Mouse (Mus musculus): ENCODE data around the gene Clcn6. TPM values are rescaled to one million over a fixed set of nuclear protein-coding genes. Genes with fewer than 3 reads are reported as not detected.

Gene Clcn6
- polyA plus RNA-seq, 1 experiment from 2014 or later: 19.1 TPM

DNA sequence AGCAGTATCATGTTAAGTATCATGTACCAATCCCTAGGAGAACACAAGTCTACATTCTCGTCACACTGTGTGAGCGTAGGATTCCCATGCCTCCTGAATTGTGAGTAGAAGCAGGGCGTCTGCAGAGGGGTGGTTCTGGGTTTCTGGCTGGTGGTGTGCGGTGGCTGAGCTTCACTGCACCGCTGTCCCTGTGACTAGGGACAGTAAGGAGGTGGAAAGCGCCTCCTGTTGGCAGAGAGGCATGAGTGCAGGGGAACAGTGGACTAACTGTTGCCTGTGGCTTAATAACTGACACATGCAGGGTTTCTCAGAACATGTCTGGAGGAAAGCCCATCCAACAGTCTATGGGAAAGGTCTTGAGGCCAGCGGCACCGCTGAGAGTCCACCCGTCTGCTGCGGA lies 23.2 kb downstream of the Clcn6 start:
- 79% methylated on average over 10 of the region's 10 CpGs for WGBS
- H3K36me3 ChIP-seq (ENCODE audit: control insufficient read depth, insufficient read depth, low read length): peaks cover 100% of the 10 kb centered on the region
- H3K27me3 ChIP-seq (replicated peaks; ENCODE audit: control insufficient read depth, insufficient read depth, low read length): no peaks in the 10 kb centered on the region
- H3K9me3 ChIP-seq (replicated peaks; ENCODE audit: control insufficient read depth, low read length): no peaks in the 10 kb centered on the region
- no peak overlapping the region for H3K27ac ChIP-seq (ENCODE audit: low read depth, low read length)
- H3K4me3 ChIP-seq (ENCODE audit: low read depth, low read length): no peak overlapping the region
- H3K9ac ChIP-seq (ENCODE audit: low read length): no peak overlapping the region
- no peaks in the 10 kb centered on the region for H3K4me1 ChIP-seq (ENCODE audit: control insufficient read depth, insufficient read depth, low read length)
- DNase-seq (ENCODE audit: low spot score) (no peak), ATAC-seq (no peak)
- H3K4me2 ChIP-seq (ENCODE audit: low read length): no peak overlapping the region

DNA sequence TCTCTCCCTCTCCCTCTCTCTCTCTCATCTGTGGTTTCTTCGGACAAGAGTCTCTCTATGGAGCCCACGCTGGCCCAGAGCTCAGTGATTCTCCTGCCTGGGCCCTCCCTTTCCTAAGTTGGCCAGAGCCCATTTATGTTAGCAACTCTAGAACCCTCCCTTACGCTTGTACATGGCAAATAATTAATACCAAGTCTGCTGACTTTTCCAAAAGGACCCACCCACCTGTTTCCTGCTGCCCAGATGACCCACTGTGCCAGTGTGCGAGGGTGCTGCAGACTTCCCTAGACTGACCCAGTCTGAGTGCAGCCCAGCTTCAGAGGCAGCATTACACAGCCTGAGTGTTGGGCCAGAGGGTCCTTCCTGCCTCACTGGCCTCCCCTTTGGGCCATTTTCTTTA lies 26.4 kb downstream of the Clcn6 start:
- WGBS: 84% methylated on average over 4 of the region's 4 CpGs
- H3K36me3 ChIP-seq (ENCODE audit: control insufficient read depth, insufficient read depth, low read length): peaks cover 100% of the 10 kb centered on the region
- ATAC-seq: no peak
- no peak overlapping the region for H3K9ac ChIP-seq (ENCODE audit: low read length)
- H3K4me2 ChIP-seq (ENCODE audit: low read length): no peak overlapping the region
- H3K27ac ChIP-seq (ENCODE audit: low read depth, low read length): no peak overlapping the region
- H3K9me3 ChIP-seq (replicated peaks; ENCODE audit: control insufficient read depth, low read length): no peaks in the 10 kb centered on the region
- no peaks in the 10 kb centered on the region for H3K27me3 ChIP-seq (replicated peaks; ENCODE audit: control insufficient read depth, insufficient read depth, low read length)
- H3K4me3 ChIP-seq (ENCODE audit: low read depth, low read length): no peak overlapping the region
- no peak for DNase-seq (ENCODE audit: low spot score)
- no peaks in the 10 kb centered on the region for H3K4me1 ChIP-seq (ENCODE audit: control insufficient read depth, insufficient read depth, low read length)

DNA sequence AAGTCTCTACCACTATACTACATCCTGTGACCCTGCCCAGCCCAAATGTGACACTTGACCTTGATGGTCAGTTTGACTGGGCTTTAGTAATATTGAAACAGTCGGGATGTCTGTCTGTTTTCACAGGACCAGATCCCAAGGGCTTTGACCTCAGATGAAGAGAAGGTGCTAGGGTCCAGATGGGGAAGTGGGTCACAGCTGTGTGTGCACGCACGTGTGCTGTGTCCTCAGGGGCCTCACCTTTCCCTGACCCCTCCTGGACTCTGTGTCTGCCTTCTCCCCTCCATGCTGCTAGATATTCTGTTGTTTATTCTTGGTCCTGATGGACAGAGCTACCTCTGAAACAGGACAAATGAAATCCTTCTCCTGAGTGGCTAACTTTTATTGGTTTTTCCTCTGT lies 27.3 kb downstream of the Clcn6 start:
- H3K36me3 ChIP-seq (ENCODE audit: control insufficient read depth, insufficient read depth, low read length): peaks cover 100% of the 10 kb centered on the region
- no peak overlapping the region for H3K4me2 ChIP-seq (ENCODE audit: low read length)
- WGBS: 92% methylated on average over 3 of the region's 3 CpGs
- no peak for DNase-seq (ENCODE audit: low spot score)
- H3K4me1 ChIP-seq (ENCODE audit: control insufficient read depth, insufficient read depth, low read length): no peaks in the 10 kb centered on the region
- H3K27ac ChIP-seq (ENCODE audit: low read depth, low read length): no peak overlapping the region
- no peak overlapping the region for H3K4me3 ChIP-seq (ENCODE audit: low read depth, low read length)
- no peak for ATAC-seq
- H3K9me3 ChIP-seq (replicated peaks; ENCODE audit: control insufficient read depth, low read length): no peaks in the 10 kb centered on the region
- H3K27me3 ChIP-seq (replicated peaks; ENCODE audit: control insufficient read depth, insufficient read depth, low read length): no peaks in the 10 kb centered on the region
- H3K9ac ChIP-seq (ENCODE audit: low read length): no peak overlapping the region

DNA sequence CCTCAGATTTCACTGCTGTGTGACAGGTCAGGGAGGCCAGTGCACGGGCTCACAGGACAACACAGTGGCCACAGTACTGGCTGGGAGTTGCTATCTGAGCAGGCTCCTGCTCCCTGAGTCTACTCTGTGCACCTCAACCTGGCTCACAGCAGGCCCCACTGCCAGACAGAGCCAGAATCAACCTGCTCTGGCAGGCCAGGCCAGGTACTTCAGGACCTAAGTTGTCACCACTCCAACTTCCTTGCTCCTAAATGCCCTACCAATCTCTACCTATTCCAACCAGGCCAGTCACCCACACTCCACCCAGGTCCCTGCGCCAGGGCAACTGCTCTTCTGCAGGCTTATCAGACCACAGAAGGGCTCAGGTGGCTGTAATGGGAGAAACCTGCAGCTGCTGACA lies 29.0 kb downstream of the Clcn6 start:
- WGBS: 95% methylated on average over 2 of the region's 2 CpGs
- Histone ChIP-seq H3K9me3 (replicated peaks; ENCODE audit: control insufficient read depth, low read length) (no peaks in the 10 kb centered on the region), H3K4me3 (ENCODE audit: low read depth, low read length) (no peak overlapping the region), H3K27me3 (replicated peaks; ENCODE audit: control insufficient read depth, insufficient read depth, low read length) (no peaks in the 10 kb centered on the region), H3K9ac (ENCODE audit: low read length) (no peak overlapping the region), H3K27ac (ENCODE audit: low read depth, low read length) (no peak overlapping the region), H3K4me2 (ENCODE audit: low read length) (no peak overlapping the region), H3K36me3 (ENCODE audit: control insufficient read depth, insufficient read depth, low read length) (peaks cover 100% of the 10 kb centered on the region), H3K4me1 (ENCODE audit: control insufficient read depth, insufficient read depth, low read length) (no peaks in the 10 kb centered on the region)
- no peak for DNase-seq (ENCODE audit: low spot score)
- ATAC-seq: no peak

DNA sequence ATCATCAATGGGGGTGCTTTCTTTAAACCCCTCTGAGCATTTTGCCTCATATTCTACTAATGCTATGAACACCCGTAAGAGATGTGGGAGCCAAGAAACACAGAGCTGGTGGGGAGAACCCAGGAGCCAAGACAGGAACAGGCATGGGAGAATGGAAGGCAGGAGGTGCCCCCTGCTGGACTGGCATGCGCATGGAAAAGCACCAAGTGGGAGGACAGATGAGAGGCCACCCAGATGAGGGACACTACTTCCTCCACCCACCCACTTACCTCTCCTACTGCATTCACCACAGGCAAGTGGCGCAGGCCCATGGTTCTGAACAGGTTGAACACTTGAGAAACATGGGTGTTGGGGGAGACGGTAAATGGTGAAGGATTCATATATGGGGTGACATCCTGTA lies 30.2 kb downstream of the Clcn6 start:
- ATAC-seq: 0 out of 2 replicates have a peak, but pooled peaks have one; percentile 21
- DNase-seq (ENCODE audit: low spot score): peak; percentile 27

DNA sequence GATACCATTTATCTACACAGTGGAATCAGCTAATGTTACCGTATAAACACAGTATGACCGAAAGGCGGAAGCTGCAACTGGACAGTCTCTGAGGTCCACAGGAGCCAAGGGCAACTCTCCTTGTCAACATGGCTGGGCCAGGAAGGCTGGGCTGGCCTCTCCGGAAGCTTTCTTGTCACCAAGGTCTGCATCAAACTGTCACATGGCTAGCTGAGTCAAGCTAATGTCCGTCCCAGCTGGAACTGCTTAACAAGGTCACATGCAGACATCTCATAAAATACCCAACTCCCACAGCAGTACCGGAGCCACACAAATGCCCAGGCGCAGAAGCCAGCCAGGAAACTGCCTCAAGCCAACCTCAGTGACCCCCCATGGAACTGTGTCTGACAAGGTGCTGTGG lies 34.3 kb downstream of the Clcn6 start:
- Histone ChIP-seq H3K36me3 (ENCODE audit: control insufficient read depth, insufficient read depth, low read length) (peaks cover 63% of the 10 kb centered on the region), H3K4me2 (ENCODE audit: low read length) (no peak overlapping the region), H3K27me3 (replicated peaks; ENCODE audit: control insufficient read depth, insufficient read depth, low read length) (no peaks in the 10 kb centered on the region), H3K9ac (ENCODE audit: low read length) (no peak overlapping the region), H3K4me3 (ENCODE audit: low read depth, low read length) (no peak overlapping the region), H3K4me1 (ENCODE audit: control insufficient read depth, insufficient read depth, low read length) (peaks cover 3% of the 10 kb centered on the region; the same call in 1 of the 2 replicates), H3K27ac (ENCODE audit: low read depth, low read length) (no peak overlapping the region), H3K9me3 (replicated peaks; ENCODE audit: control insufficient read depth, low read length) (no peaks in the 10 kb centered on the region)
- 93% methylated on average over 7 of the region's 7 CpGs for WGBS
- DNase-seq (ENCODE audit: low spot score) (no peak), ATAC-seq (no peak)

More for the DNA sequence above, 30.2 kb downstream of the Clcn6 start:
- Histone ChIP-seq H3K4me2 (ENCODE audit: low read length) (no peak overlapping the region), H3K27ac (ENCODE audit: low read depth, low read length) (no peak overlapping the region), H3K9me3 (replicated peaks; ENCODE audit: control insufficient read depth, low read length) (no peaks in the 10 kb centered on the region), H3K4me3 (ENCODE audit: low read depth, low read length) (no peak overlapping the region), H3K36me3 (ENCODE audit: control insufficient read depth, insufficient read depth, low read length) (peaks cover 98% of the 10 kb centered on the region), H3K4me1 (ENCODE audit: control insufficient read depth, insufficient read depth, low read length) (no peaks in the 10 kb centered on the region), H3K27me3 (replicated peaks; ENCODE audit: control insufficient read depth, insufficient read depth, low read length) (no peaks in the 10 kb centered on the region), H3K9ac (ENCODE audit: low read length) (no peak overlapping the region)
- 76% methylated on average over 4 of the region's 4 CpGs for WGBS

DNA sequence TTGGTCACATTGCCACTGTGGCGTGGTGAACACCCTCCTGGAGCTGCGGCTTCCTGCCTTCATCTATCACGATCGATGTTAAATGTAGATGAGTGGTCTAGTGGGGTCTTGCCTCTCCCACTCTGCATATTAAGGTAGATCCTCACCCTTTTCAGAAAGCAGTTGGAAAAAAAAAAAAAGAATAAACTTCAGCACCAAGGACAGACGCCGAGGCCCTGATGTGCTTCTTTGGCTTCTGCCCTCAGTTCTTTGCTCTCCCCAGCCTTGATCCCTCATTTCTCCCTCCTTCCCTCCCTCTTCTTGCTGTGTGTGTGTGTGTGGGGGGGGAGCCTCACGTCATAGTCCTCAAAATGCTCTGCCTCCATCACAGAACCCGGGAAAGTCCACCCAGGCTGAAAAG lies 36.8 kb downstream of the Clcn6 start:
- 48% methylated on average over 8 of the region's 8 CpGs for WGBS
- DNase-seq (ENCODE audit: low spot score): no peak
- no peaks in the 10 kb centered on the region for H3K27me3 ChIP-seq (replicated peaks; ENCODE audit: control insufficient read depth, insufficient read depth, low read length)
- no peak for ATAC-seq
- no peak overlapping the region for H3K27ac ChIP-seq (ENCODE audit: low read depth, low read length)
- no peak overlapping the region for H3K9ac ChIP-seq (ENCODE audit: low read length)
- peaks cover 3% of the 10 kb centered on the region; the same call in 1 of the 2 replicates for H3K4me1 ChIP-seq (ENCODE audit: control insufficient read depth, insufficient read depth, low read length)
- H3K9me3 ChIP-seq (replicated peaks; ENCODE audit: control insufficient read depth, low read length): no peaks in the 10 kb centered on the region
- H3K36me3 ChIP-seq (ENCODE audit: control insufficient read depth, insufficient read depth, low read length): peaks cover 38% of the 10 kb centered on the region
- no peak overlapping the region for H3K4me3 ChIP-seq (ENCODE audit: low read depth, low read length)
- no peak overlapping the region for H3K4me2 ChIP-seq (ENCODE audit: low read length)

DNA sequence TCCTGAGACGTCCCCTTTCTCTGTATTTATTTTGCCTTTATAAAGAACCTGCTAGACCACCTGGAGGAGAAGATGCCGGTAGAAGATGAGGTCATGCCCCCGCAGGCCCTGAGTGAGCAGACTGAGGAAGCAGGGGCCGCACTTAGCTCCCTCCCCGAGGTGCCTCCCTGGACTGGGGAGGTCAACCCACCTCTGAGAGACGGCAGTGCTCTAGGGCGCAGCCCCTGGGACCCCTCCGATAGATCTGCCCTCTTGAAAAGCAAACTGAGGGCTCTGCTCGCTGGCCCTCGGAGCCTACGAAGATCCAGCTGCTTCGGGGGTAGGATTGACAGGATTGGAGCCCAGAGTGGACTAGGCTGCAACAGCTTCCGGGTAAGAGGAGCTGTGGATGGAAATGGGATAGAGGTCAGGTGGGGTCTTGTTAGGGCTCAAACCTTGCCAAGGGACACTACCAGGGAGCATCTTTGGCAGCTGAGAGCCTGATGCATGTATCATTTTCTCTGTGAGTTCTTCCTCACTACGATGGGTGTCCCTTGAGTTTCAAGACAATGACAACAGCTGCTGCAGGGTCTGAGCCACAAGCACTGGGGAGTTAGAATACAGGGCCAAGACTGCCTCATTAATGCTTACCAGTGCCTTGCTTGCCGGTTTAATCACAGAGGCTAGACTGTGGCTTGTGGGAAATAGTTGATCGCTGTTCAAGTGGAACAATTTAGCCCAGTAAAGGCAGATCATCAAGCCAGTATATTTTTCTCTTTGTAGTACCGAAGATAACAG lies 37.4 kb downstream of the Clcn6 start:
- H3K27ac ChIP-seq (ENCODE audit: low read depth, low read length): no peak overlapping the region
- no peak overlapping the region for H3K4me3 ChIP-seq (ENCODE audit: low read depth, low read length)
- H3K4me2 ChIP-seq (ENCODE audit: low read length): no peak overlapping the region
- H3K9me3 ChIP-seq (replicated peaks; ENCODE audit: control insufficient read depth, low read length): no peaks in the 10 kb centered on the region
- peaks cover 32% of the 10 kb centered on the region for H3K36me3 ChIP-seq (ENCODE audit: control insufficient read depth, insufficient read depth, low read length)
- peak; percentile 15 for DNase-seq (ENCODE audit: low spot score)
- no peak overlapping the region for H3K9ac ChIP-seq (ENCODE audit: low read length)
- no peaks in the 10 kb centered on the region for H3K27me3 ChIP-seq (replicated peaks; ENCODE audit: control insufficient read depth, insufficient read depth, low read length)
- no peak for ATAC-seq
- WGBS: 83% methylated on average over 17 of the region's 17 CpGs
- H3K4me1 ChIP-seq (ENCODE audit: control insufficient read depth, insufficient read depth, low read length): peaks cover 3% of the 10 kb centered on the region; the same call in 1 of the 2 replicates

DNA sequence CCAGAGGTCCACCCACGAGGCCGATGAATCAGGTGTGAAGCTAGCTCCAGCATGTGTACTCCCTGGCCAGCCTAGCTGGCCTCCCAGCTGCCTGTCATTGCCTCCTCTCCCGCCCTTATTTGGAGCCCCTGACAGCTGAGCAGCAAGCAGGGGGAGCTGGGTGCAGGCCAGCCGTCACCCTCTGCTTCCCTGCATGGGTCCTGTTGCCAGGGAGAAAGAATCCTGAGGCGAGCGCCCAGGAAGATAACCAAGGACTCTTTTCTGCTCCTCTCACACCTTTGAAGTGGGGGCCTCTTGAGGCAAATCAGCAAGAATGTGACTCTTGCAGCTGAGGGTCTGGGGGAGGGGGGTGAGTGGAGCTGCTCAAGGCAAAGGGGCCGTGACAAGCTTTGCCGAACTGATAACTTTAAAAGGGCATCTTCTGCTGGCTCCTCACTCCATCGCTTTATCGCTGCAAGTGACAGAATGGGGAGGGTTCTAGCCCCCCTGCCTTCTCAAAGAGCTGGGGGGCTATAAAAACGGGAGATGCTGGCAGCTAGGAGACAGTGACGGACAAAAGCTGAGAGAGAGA lies 38.3 kb downstream of the Clcn6 start, which contains the start of gene Nppa:
Gene Nppa (plus strand): TSS at position 521 of the 571 bp plus-strand sequence.
- no peaks in the 10 kb centered on the region for H3K9me3 ChIP-seq (replicated peaks; ENCODE audit: control insufficient read depth, low read length)
- no peak within 1 kb of the TSS for H3K4me2 ChIP-seq (ENCODE audit: low read length)
- DNase-seq (ENCODE audit: low spot score): peak; percentile 26
- H3K27me3 ChIP-seq (replicated peaks; ENCODE audit: control insufficient read depth, insufficient read depth, low read length): no peaks in the 10 kb centered on the region
- no peak within 1 kb of the TSS for H3K4me3 ChIP-seq (ENCODE audit: low read depth, low read length)
- H3K4me1 ChIP-seq (ENCODE audit: control insufficient read depth, insufficient read depth, low read length): peaks cover 3% of the 10 kb centered on the region; the same call in 1 of the 2 replicates
- 56% methylated on average over 12 of the region's 12 CpGs for WGBS
- H3K36me3 ChIP-seq (ENCODE audit: control insufficient read depth, insufficient read depth, low read length): peaks cover 22% of the 10 kb centered on the region
- H3K9ac ChIP-seq (ENCODE audit: low read length): no peak within 1 kb of the TSS
- peak; percentile 38; the same call in 1 of the 2 replicates for ATAC-seq
- H3K27ac ChIP-seq (ENCODE audit: low read depth, low read length): no peak within 1 kb of the TSS
